Mouse (Mus musculus) cerebellum, adult 2 months (tissue): ENCODE data around the gene Specc1l.
A peak's percentile ranks its signal among the peaks of the same experiment; 100 is the strongest.

Experiments used
- CTCF ChIP-seq: fragments of 200-500 bp; IDR thresholded peaks from 2 replicates; pipeline ENCODE4 v1.5.1; 2011; ENCODE audit warnings: low read depth, mild to moderate bottlenecking, control low read depth, low read length, moderate library complexity, borderline replicate concordance; ENCODE audit not compliant: insufficient read depth
- POLR2A ChIP-seq: fragments of 200-500 bp; IDR thresholded peaks from 2 replicates; pipeline ENCODE4 v1.6.1; 2011; ENCODE audit warnings: low read length, control low read depth, borderline replicate concordance; ENCODE audit not compliant: insufficient read depth

GRCm38 (mm10) chr10:75182151-75182774 is 29.6 kb upstream of the Specc1l start:
- TF ChIP-seq POLR2A (no peak), CTCF (peak; percentile 88)
